In the genomic region with DNA sequence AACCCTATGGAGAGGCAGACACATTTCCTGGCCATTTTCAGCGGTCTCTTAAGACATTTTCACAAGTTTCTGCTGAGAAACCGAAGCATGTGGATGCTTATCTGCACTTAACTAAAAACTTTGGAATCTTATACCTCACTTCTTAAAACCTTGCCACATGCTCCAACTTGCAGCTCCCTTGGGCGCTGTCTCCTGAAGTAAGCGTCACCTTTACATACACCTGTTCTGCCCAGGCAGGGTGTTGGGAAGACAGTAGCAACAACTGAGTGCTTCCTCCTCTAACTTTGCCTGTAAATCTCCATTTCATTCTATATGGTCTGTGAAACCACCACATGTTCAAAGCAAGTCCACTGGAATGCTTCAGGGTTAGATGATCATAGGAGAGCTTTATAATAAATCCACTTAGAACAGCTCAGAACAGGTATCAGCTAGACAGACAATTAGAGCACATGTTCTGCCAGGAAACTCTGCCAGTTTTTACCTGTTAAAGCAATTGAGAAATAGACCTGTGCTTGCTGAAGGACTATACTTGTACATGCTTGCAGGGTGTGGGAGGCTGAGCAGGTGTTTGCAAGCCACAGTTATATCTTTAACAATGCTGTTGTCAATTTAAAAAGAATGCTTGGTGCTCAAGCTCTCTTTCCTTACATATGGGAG, we compare ENCODE assay signal across 17 mouse cellular contexts.
DNase-seq lines count a peak whose midpoint lies in the region; ATAC-seq lines count a peak whose summit lies in the region.
"Had no signal": no experiment of that assay in that cellular context is flagged by ENCODE, and none has a peak within 500 bp of the region (broad histone marks: within the 10 kb centered on the region; RNA-seq: fewer than 3 reads in every experiment).

No protein-coding gene starts in this region.

- H3K27ac ChIP-seq in heart, embryonic 15.5 days: no peak overlapping the region
- H3K27ac ChIP-seq in lung, embryonic 16.5 days (ENCODE audit: low read length): no peak overlapping the region
- peak overlapping the region; percentile 76 for H3K27ac ChIP-seq in embryonic facial prominence, embryonic 15.5 days (replicated peaks)
- no peak overlapping the region; the same call in 1 of the 2 replicates for H3K27ac ChIP-seq in stomach, embryonic 14.5 days (ENCODE audit: low read length)
- no peak overlapping the region for H3K27ac ChIP-seq in hindbrain, embryonic 11.5 days (ENCODE audit: low read depth, low read length)
- H3K27ac ChIP-seq: forebrain, embryonic 10.5 days; heart, adult 2 months; hindbrain, embryonic 14.5 days; neural tube, embryonic 13.5 days had no signal

- H3K4me3 ChIP-seq in heart, embryonic 15.5 days: no peak overlapping the region
- no peak overlapping the region for H3K4me3 ChIP-seq in lung, embryonic 16.5 days (ENCODE audit: low read length)
- H3K4me3 ChIP-seq in embryonic facial prominence, embryonic 15.5 days (replicated peaks): no peak overlapping the region
- no peak overlapping the region for H3K4me3 ChIP-seq in stomach, embryonic 14.5 days (ENCODE audit: low read depth, low read length)
- H3K4me3 ChIP-seq in hindbrain, embryonic 11.5 days (ENCODE audit: low read depth, low read length): no peak overlapping the region
- H3K4me3 ChIP-seq: forebrain, embryonic 10.5 days; heart, adult 2 months; neural tube, embryonic 13.5 days had no signal

- H3K9me3 ChIP-seq in heart, embryonic 15.5 days (replicated peaks): no peaks in the 10 kb centered on the region
- no peaks in the 10 kb centered on the region for H3K9me3 ChIP-seq in lung, embryonic 16.5 days (ENCODE audit: control insufficient read depth, low read length)
- no peaks in the 10 kb centered on the region for H3K9me3 ChIP-seq in embryonic facial prominence, embryonic 15.5 days (replicated peaks)
- no peaks in the 10 kb centered on the region for H3K9me3 ChIP-seq in stomach, embryonic 14.5 days (ENCODE audit: control insufficient read depth, low read depth, low read length)
- no peaks in the 10 kb centered on the region for H3K9me3 ChIP-seq in hindbrain, embryonic 11.5 days (ENCODE audit: control insufficient read depth, low read length)
- H3K9me3 ChIP-seq: forebrain, embryonic 10.5 days; neural tube, embryonic 13.5 days had no signal

- no peak overlapping the region for H3K9ac ChIP-seq in heart, embryonic 15.5 days
- H3K9ac ChIP-seq in lung, embryonic 16.5 days (ENCODE audit: low read length): peak overlapping the region; percentile 13; the same call in 1 of the 2 replicates
- H3K9ac ChIP-seq in embryonic facial prominence, embryonic 15.5 days: no peak overlapping the region
- H3K9ac ChIP-seq in stomach, embryonic 14.5 days (replicated peaks; ENCODE audit: low read depth, low read length): no peak overlapping the region
- H3K9ac ChIP-seq in hindbrain, embryonic 11.5 days (ENCODE audit: low read depth, low read length): no peak overlapping the region
- H3K9ac ChIP-seq: hindbrain, embryonic 14.5 days; neural tube, embryonic 13.5 days had no signal

- DNase-seq in heart, postnatal 4 days: no peak
- no peak for DNase-seq in lung, postnatal 4 days
- no peak for DNase-seq in hindbrain, embryonic 11.5 days (ENCODE audit: low spot score)
- no peak for DNase-seq in adrenal gland, adult 2 months
- DNase-seq: B cell, adult 2 months; cerebellum, adult 8-10 months; heart, adult 2 months; kidney, postnatal 25 days; lung, postnatal 36 days; spleen, adult 18-20 months had no signal

- no peaks in the 10 kb centered on the region for H3K27me3 ChIP-seq in heart, embryonic 15.5 days
- no peaks in the 10 kb centered on the region for H3K27me3 ChIP-seq in lung, embryonic 16.5 days (ENCODE audit: control insufficient read depth, insufficient read depth, low read depth, low read length)
- no peaks in the 10 kb centered on the region for H3K27me3 ChIP-seq in embryonic facial prominence, embryonic 15.5 days
- H3K27me3 ChIP-seq in stomach, embryonic 14.5 days (ENCODE audit: control insufficient read depth, insufficient read depth, low read length): no peaks in the 10 kb centered on the region
- H3K27me3 ChIP-seq in hindbrain, embryonic 11.5 days (ENCODE audit: control insufficient read depth, insufficient read depth, low read length): no peaks in the 10 kb centered on the region
- H3K27me3 ChIP-seq: neural tube, embryonic 13.5 days had no signal

- no peaks in the 10 kb centered on the region for H3K36me3 ChIP-seq in heart, embryonic 15.5 days
- no peaks in the 10 kb centered on the region for H3K36me3 ChIP-seq in lung, embryonic 16.5 days (ENCODE audit: control insufficient read depth, insufficient read depth, low read length)
- H3K36me3 ChIP-seq in embryonic facial prominence, embryonic 15.5 days: no peaks in the 10 kb centered on the region
- no peaks in the 10 kb centered on the region for H3K36me3 ChIP-seq in stomach, embryonic 14.5 days (ENCODE audit: control insufficient read depth, insufficient read depth, low read length)
- H3K36me3 ChIP-seq in hindbrain, embryonic 11.5 days (ENCODE audit: control insufficient read depth, insufficient read depth, low read length): no peaks in the 10 kb centered on the region
- H3K36me3 ChIP-seq: forebrain, embryonic 10.5 days; neural tube, embryonic 13.5 days had no signal

- WGBS in heart, embryonic 15.5 days: 43% methylated on average over 4 of the region's 4 CpGs
- WGBS in lung, embryonic 16.5 days: 36% methylated on average over 4 of the region's 4 CpGs
- WGBS in embryonic facial prominence, embryonic 15.5 days: 37% methylated on average over 4 of the region's 4 CpGs
- WGBS in stomach, embryonic 14.5 days: 56% methylated on average over 4 of the region's 4 CpGs
- 79% methylated on average over 4 of the region's 4 CpGs for WGBS in hindbrain, embryonic 11.5 days

- H3K4me2 ChIP-seq in heart, embryonic 15.5 days: peak overlapping the region; percentile 10; the same call in 1 of the 2 replicates
- H3K4me2 ChIP-seq in lung, embryonic 16.5 days (ENCODE audit: low read depth, low read length): peak overlapping the region; percentile 21; the same call in 1 of the 2 replicates
- no peak overlapping the region for H3K4me2 ChIP-seq in embryonic facial prominence, embryonic 15.5 days (replicated peaks)
- H3K4me2 ChIP-seq in stomach, embryonic 14.5 days (replicated peaks; ENCODE audit: low read depth, low read length): no peak overlapping the region
- H3K4me2 ChIP-seq in hindbrain, embryonic 11.5 days (replicated peaks; ENCODE audit: low read depth, low read length): no peak overlapping the region
- H3K4me2 ChIP-seq: hindbrain, embryonic 14.5 days; neural tube, embryonic 13.5 days had no signal

- no peak for ATAC-seq in heart, embryonic 15.5 days (replicated peaks; ENCODE audit: insufficient number of reproducible peaks, insufficient read depth, low FRiP score, low read depth)
- no peak; the same call in 1 of the 2 replicates for ATAC-seq in lung, embryonic 16.5 days (ENCODE audit: low read depth)
- no peak for ATAC-seq in embryonic facial prominence, embryonic 15.5 days (ENCODE audit: insufficient number of reproducible peaks, low FRiP score, low TSS enrichment, low read depth)
- peak; percentile 58; the same call in 1 of the 2 replicates for ATAC-seq in stomach, embryonic 14.5 days (ENCODE audit: insufficient number of reproducible peaks, insufficient read depth, low FRiP score, low read depth)
- no peak for ATAC-seq in hindbrain, embryonic 11.5 days (ENCODE audit: low FRiP score)

- H3K4me1 ChIP-seq in heart, embryonic 15.5 days (replicated peaks): peaks cover 9% of the 10 kb centered on the region
- peaks cover 14% of the 10 kb centered on the region for H3K4me1 ChIP-seq in lung, embryonic 16.5 days (replicated peaks; ENCODE audit: control insufficient read depth, insufficient read depth, low read length)
- H3K4me1 ChIP-seq in embryonic facial prominence, embryonic 15.5 days: peaks cover 27% of the 10 kb centered on the region; the same call in 1 of the 2 replicates
- peaks cover 5% of the 10 kb centered on the region; the same call in 1 of the 2 replicates for H3K4me1 ChIP-seq in stomach, embryonic 14.5 days (ENCODE audit: control insufficient read depth, insufficient read depth, low read length)
- H3K4me1 ChIP-seq in hindbrain, embryonic 11.5 days (replicated peaks; ENCODE audit: control insufficient read depth, insufficient read depth, low read length): no peaks in the 10 kb centered on the region
- H3K4me1 ChIP-seq: neural tube, embryonic 13.5 days had no signal

Comparison
In these comparisons a context has a peak if more than half of its experiments do, and no peak if none do; other contexts are left out.
1. H3K4me2 ChIP-seq: peak in heart, embryonic 15.5 days (single experiment) and lung, embryonic 16.5 days (single experiment); none in embryonic facial prominence, embryonic 15.5 days (single experiment), stomach, embryonic 14.5 days (single experiment) and hindbrain, embryonic 11.5 days (single experiment).